Mouse (Mus musculus) embryonic facial prominence, embryonic 11.5 days (tissue): Measurements from ENCODE around the gene Fam214b. TPM values are rescaled to one million over a fixed set of nuclear protein-coding genes. Genes with fewer than 3 reads are reported as not detected.
"Not testable (repeated sequence)": the region's sequence is repeated elsewhere in the genome, so short reads cannot be mapped to it uniquely, and the experiment has no call there.

Experiments used
- ATAC-seq: fragments of 200-750 bp; cut with Nextera tagmentation; replicated peaks from 2 replicates; pipeline ENCODE4 v1.8.0; 2017; ENCODE audit warnings: low read depth; ENCODE audit not compliant: insufficient number of reproducible peaks, low FRiP score, low TSS enrichment
- DNase-seq: peaks from one replicate; pipeline ENCODE4 v3.0.0-alpha.2; 2015; ENCODE audit warnings: low spot score
- H3K27ac ChIP-seq: fragments of 300-500 bp; sonication (generic); replicated peaks from 2 replicates; pipeline ENCODE4 v1.5.1; 2014; ENCODE audit warnings: mild to moderate bottlenecking, low read depth, low read length, control low read depth
- H3K27me3 ChIP-seq: fragments of 300-500 bp; sonication (generic); 2 replicates; pipeline ENCODE4 v1.6.1; 2014; ENCODE audit warnings: mild to moderate bottlenecking, low read length, moderate library complexity, mixed read lengths; ENCODE audit not compliant: control insufficient read depth, insufficient read depth
- H3K36me3 ChIP-seq: fragments of 300-500 bp; sonication (generic); replicated peaks from 2 replicates; pipeline ENCODE4 v1.6.1; 2014; ENCODE audit warnings: low read depth, mild to moderate bottlenecking, low read length, moderate library complexity, mixed read lengths; ENCODE audit not compliant: control insufficient read depth, insufficient read depth
- H3K4me1 ChIP-seq: fragments of 300-500 bp; sonication (generic); 2 replicates; pipeline ENCODE4 v1.6.1; 2014; ENCODE audit warnings: low read length, mixed read lengths; ENCODE audit not compliant: control insufficient read depth, insufficient read depth
- H3K4me2 ChIP-seq: fragments of 300-500 bp; sonication (generic); 2 replicates; pipeline ENCODE4 v1.6.1; 2014; ENCODE audit warnings: low read depth, mild to moderate bottlenecking, control low read depth, low read length, moderate library complexity
- H3K4me3 ChIP-seq: fragments of 300-500 bp; sonication (generic); 2 replicates; pipeline ENCODE4 v1.5.1; 2014; ENCODE audit warnings: low read depth, low read length, control low read depth
- H3K9ac ChIP-seq: fragments of 300-500 bp; sonication (generic); replicated peaks from 2 replicates; pipeline ENCODE4 v1.6.1; 2014; ENCODE audit warnings: mild to moderate bottlenecking, control low read depth, low read length
- H3K9me3 ChIP-seq: fragments of 300-500 bp; sonication (generic); replicated peaks from 2 replicates; pipeline ENCODE4 v1.6.1; 2016; ENCODE audit warnings: mild to moderate bottlenecking, low read length, inconsistent platforms, mixed read lengths; ENCODE audit not compliant: control insufficient read depth
- WGBS: fragments of 180-500 bp; shearing (Covaris S2); extraction: QIAGEN DNeasy Blood & Tissue Kit; methylation state at CpG from one replicate; pipeline ENCODE4 v1.1.7; 2014; 5-methylcytosine and 5-hydroxymethylcytosine counted together
- polyA plus RNA-seq: library from polyadenylated mRNA; unstranded; fragments of >200 nt; fragmentation: Nextera tagmentation; extraction: Ambion mirVana; gene quantifications from 2 replicates; pipeline ENCODE4 v1.2.1, GENCODE M21; 2014

Fam214b gene
- polyA plus RNA-seq, 1 experiment from 2014 or later: 8.7 TPM

DNA sequence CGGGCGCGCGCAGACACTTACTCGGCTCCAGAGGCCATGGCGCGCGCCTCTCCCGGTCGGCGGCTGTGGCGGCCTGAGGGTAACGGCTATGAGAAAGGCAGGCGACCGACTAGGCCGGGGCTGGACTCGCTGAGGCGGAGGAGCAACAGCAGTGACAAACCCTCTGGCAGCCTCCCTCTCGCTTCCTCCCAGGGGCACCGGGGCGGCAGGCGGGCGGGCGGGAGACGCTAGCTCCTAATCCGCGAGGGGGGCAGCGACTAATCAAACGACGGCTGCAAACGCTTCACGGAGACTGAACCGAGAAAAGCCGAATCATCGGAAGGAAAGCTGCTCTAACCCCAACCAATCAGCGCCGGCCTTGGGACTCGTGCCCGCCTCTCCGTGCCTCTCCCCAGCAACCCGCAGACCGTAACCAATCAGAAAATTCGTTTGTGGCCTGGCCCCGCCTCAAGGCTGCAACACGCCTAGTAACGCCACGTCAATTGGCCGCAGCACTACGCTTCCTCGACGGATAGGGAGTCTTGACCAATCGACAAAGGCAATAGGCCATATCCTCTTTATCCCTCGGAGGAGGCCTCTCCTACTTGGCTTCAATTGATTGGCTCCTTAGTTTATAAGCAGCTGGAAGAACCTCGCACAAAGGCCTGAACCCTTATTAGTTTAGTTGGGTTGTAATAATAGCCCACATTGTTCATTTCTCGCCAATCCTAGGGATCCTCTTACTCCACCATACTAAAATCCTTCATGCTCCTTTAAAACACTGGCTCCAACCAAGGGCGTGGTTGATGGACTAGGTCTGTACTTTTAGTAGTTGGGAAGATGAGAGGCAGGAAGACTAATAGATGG lies 45.7 kb downstream of the Fam214b start, which contains the start of gene Vcp:
Vcp (minus strand) TSS at position 367 of the 846 bp plus-strand sequence.
- not testable (repeated sequence) for H3K9me3 ChIP-seq, H3K36me3 ChIP-seq, H3K27me3 ChIP-seq, H3K4me1 ChIP-seq
- ATAC-seq (peak; percentile 98), DNase-seq (peak; percentile 99)
- Histone ChIP-seq H3K27ac (peak within 1 kb of the TSS; percentile 99), H3K4me3 (peak within 1 kb of the TSS; percentile 95), H3K9ac (peak within 1 kb of the TSS; percentile 95), H3K4me2 (peak within 1 kb of the TSS; percentile 59)
- WGBS: under 1% methylated on average over 47 of the region's 56 CpGs

DNA sequence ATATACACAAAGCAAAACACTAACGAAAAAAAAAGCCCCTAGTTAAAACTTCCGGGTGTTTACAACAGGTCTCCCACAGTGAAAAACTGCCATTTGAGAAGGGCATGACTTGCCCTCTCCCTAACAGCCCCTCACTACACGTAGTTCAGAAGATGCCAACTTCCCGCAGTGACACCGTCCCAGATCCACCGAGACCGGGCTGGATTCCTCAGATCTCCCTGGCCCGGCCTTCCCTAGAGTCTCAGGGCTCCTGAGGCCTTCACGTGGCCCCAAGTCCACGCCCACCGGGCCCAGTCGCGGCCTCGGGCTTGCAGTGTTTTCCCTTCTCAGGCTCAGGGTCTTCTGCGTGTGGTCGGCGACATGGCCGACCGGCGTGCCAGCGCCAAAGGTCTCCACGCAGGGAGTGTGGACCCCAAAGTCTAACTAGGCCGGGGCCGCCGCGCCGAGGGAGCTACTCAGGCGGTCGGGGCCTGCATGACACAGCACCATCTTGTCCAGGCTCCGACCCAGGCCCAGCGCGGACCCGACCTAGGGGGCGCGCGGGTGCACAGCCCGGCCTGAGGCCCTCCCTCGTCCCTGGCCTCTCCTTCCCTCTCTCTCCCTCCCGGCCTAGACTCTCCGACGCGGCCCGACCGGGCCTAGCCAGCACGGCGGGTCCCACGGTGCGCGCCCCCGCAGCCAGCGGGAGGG lies 46.4 kb downstream of the Fam214b start:
- DNase-seq (peak; percentile 74), ATAC-seq (peak; percentile 82)
- Histone ChIP-seq H3K27me3 (no peaks in the 10 kb centered on the region), H3K4me2 (peak overlapping the region; percentile 59), H3K27ac (peak overlapping the region; percentile 99), H3K9me3 (no peaks in the 10 kb centered on the region), H3K9ac (peak overlapping the region; percentile 95), H3K4me1 (no peaks in the 10 kb centered on the region), H3K4me3 (peak overlapping the region; percentile 95), H3K36me3 (no peaks in the 10 kb centered on the region)
- WGBS: under 1% methylated on average over 45 of the region's 51 CpGs

- WGBS: 81% methylated on average over 2 of the region's 2 CpGs
- H3K9ac ChIP-seq: no peak overlapping the region
- ATAC-seq: no peak
Observed at GRCm38 (mm10) chr4:42998022-42998421, 48.0 kb downstream of the Fam214b start.

GRCm38 (mm10) chr4:42988296-42988695 lies 57.7 kb downstream of the Fam214b start:
- H3K27ac ChIP-seq: no peak overlapping the region
- H3K4me2 ChIP-seq: no peak overlapping the region
- no peaks in the 10 kb centered on the region for H3K27me3 ChIP-seq
- peaks cover 21% of the 10 kb centered on the region for H3K36me3 ChIP-seq
- ATAC-seq (no peak), DNase-seq (no peak)
- H3K9ac ChIP-seq: no peak overlapping the region
- WGBS: 83% methylated on average over 1 of the region's 1 CpGs
- no peak overlapping the region for H3K4me3 ChIP-seq
- no peaks in the 10 kb centered on the region for H3K9me3 ChIP-seq
- H3K4me1 ChIP-seq: no peaks in the 10 kb centered on the region

More at GRCm38 (mm10) chr4:42998022-42998421, 48.0 kb downstream of the Fam214b start:
- H3K27me3 ChIP-seq: no peaks in the 10 kb centered on the region
- DNase-seq: no peak
- H3K27ac ChIP-seq: no peak overlapping the region
- H3K9me3 ChIP-seq: no peaks in the 10 kb centered on the region
- H3K4me1 ChIP-seq: no peaks in the 10 kb centered on the region
- H3K4me2 ChIP-seq: no peak overlapping the region; the same call in 1 of the 2 replicates
- H3K36me3 ChIP-seq: peaks cover 10% of the 10 kb centered on the region
- H3K4me3 ChIP-seq: no peak overlapping the region

Other genes with a start within 250 kb of the Fam214b start
- gene Fam205a1, start 192.3 kb downstream of the Fam214b start, polyA plus RNA-seq: not detected in 2 replicates
- gene Gm12394, start 189.4 kb downstream of the Fam214b start, polyA plus RNA-seq: 0.20 and 0.25 TPM in 2 replicates
- not detected in 2 replicates for gene Fam205c, start 172.0 kb downstream of the Fam214b start, polyA plus RNA-seq
- 0.43 and 0.80 TPM in 2 replicates for gene Phf24, start 129.6 kb downstream of the Fam214b start, polyA plus RNA-seq
- gene Dnajb5, start 96.4 kb downstream of the Fam214b start, polyA plus RNA-seq: 8.6 and 9.7 TPM in 2 replicates
- 0.70 and 0.76 TPM in 2 replicates for gene 1700022I11Rik, start 76.6 kb downstream of the Fam214b start, polyA plus RNA-seq
- 686 and 688 TPM in 2 replicates for gene Vcp, start 45.7 kb downstream of the Fam214b start, polyA plus RNA-seq
- 19.7 and 22.7 TPM in 2 replicates for gene Fancg, start 35.7 kb downstream of the Fam214b start, polyA plus RNA-seq
- gene Pigo, start 20.4 kb downstream of the Fam214b start, polyA plus RNA-seq: 17.3 and 18.8 TPM in 2 replicates
- 410 TPM in 2 replicates for gene Stoml2, start 14.5 kb downstream of the Fam214b start, polyA plus RNA-seq
- 4.1 and 6.1 TPM in 2 replicates for gene Unc13b, start 12.7 kb upstream of the Fam214b start, polyA plus RNA-seq
- 0.40 and 0.58 TPM in 2 replicates for gene Atp8b5, start 220.9 kb upstream of the Fam214b start, polyA plus RNA-seq